Mouse (Mus musculus): ENCODE results near the gene Marc2. TPM values are rescaled to one million over a fixed set of nuclear protein-coding genes. Genes with fewer than 3 reads are reported as not detected.

Marc2 gene
- polyA plus RNA-seq, 1 experiment from 2014 or later: 144 TPM

DNA sequence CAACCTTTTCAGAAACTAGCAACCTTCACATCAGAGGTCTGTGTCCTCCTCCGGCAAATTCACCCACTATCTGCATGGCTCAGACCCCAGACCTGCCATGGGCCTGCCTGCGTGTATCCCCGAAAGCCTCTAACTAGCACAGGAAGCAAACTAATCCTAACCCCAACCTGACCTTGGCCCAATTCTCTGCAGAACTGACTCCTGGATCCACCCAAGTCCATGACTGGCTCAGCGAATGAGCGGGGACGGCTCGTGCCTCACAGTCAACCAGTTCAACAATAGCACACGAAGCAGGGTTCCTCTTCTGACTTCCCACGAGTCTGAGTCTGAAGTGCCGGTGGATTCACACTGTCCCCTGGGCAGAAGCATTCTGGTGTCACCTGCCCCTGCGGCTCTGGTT lies 27.7 kb upstream of the Marc2 start:
- ATAC-seq (ENCODE audit: low FRiP score) (no peak), DNase-seq (ENCODE audit: low spot score) (no peak)
- H3K9ac ChIP-seq: no peak overlapping the region
- H3K27ac ChIP-seq: no peak overlapping the region
- no peaks in the 10 kb centered on the region for H3K36me3 ChIP-seq (replicated peaks; ENCODE audit: control insufficient read depth, insufficient read depth)
- H3K27me3 ChIP-seq (ENCODE audit: control insufficient read depth, insufficient read depth, low read length): no peaks in the 10 kb centered on the region
- H3K9me3 ChIP-seq (ENCODE audit: control insufficient read depth, low read length): no peaks in the 10 kb centered on the region
- H3K4me2 ChIP-seq (replicated peaks): no peak overlapping the region
- H3K4me3 ChIP-seq (replicated peaks; ENCODE audit: low read length): no peak overlapping the region
- no peaks in the 10 kb centered on the region for H3K4me1 ChIP-seq (replicated peaks; ENCODE audit: control insufficient read depth, insufficient read depth, low read length)
- 84% methylated on average over 11 of the region's 11 CpGs for WGBS

DNA sequence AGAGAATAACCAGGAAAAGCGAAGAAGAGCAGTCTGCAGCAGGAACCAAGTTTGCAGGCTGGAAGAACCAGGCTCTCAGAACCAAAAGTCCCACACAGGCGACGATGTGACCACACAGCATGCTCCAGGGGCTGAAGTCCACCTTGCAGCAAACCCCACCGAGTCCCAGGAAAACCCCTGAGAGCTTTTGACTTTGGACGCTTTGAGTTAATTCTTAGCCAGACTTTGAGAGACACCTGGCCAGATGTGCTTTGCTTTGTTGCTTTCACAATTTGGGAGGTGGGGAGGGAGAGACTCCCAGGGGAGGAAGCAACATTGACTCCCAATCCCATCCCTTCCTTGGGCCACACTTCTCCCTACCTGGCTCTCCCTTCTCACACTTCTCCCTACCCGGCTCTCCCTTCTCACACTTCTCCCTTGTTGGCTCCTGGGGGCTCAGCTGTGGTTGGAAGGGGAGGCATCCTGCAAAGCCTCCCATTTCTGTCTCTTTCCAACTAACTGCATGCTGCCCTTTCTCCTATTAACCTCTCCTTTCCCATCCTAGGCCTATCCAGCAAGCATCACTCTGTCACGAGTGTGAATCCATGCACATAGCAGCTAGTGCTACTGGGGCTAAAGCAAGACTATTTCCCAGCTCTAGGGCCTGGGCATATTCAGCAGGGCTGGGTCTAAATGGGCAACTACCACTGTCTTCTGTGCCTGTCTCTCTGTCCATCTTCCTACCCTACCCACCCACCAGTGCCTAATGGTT lies 26.0 kb upstream of the Marc2 start:
- no peak overlapping the region for H3K9ac ChIP-seq
- no peaks in the 10 kb centered on the region for H3K9me3 ChIP-seq (ENCODE audit: control insufficient read depth, low read length)
- WGBS: 84% methylated on average over 7 of the region's 7 CpGs
- no peak overlapping the region for H3K4me2 ChIP-seq (replicated peaks)
- no peaks in the 10 kb centered on the region for H3K27me3 ChIP-seq (ENCODE audit: control insufficient read depth, insufficient read depth, low read length)
- no peaks in the 10 kb centered on the region for H3K36me3 ChIP-seq (replicated peaks; ENCODE audit: control insufficient read depth, insufficient read depth)
- no peaks in the 10 kb centered on the region for H3K4me1 ChIP-seq (replicated peaks; ENCODE audit: control insufficient read depth, insufficient read depth, low read length)
- H3K27ac ChIP-seq: no peak overlapping the region
- ATAC-seq (ENCODE audit: low FRiP score): no peak
- no peak for DNase-seq (ENCODE audit: low spot score)
- no peak overlapping the region for H3K4me3 ChIP-seq (replicated peaks; ENCODE audit: low read length)

DNA sequence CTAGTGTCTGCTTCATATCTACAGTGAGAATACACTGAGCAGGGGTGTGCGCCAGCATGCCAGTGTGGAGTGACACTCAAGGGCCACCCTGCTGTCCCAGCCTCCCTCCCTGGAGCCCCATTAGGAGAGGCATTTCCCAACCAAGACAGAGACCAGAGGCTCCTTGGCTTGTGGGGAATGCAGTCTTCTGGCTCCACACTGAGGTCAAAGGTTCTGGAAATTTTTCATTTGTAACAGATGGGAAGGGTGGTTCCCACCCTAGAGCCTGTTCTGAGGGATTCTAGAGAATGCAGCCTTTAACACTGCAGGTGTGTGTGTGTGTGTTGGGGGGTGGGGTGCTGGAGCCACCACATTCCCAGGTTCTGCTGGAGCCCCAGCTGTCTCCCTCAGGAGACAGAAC lies 25.3 kb upstream of the Marc2 start:
- no peaks in the 10 kb centered on the region for H3K9me3 ChIP-seq (ENCODE audit: control insufficient read depth, low read length)
- no peak overlapping the region for H3K4me2 ChIP-seq (replicated peaks)
- no peak overlapping the region for H3K27ac ChIP-seq
- no peaks in the 10 kb centered on the region for H3K4me1 ChIP-seq (replicated peaks; ENCODE audit: control insufficient read depth, insufficient read depth, low read length)
- H3K27me3 ChIP-seq (ENCODE audit: control insufficient read depth, insufficient read depth, low read length): no peaks in the 10 kb centered on the region
- DNase-seq (ENCODE audit: low spot score) (no peak), ATAC-seq (ENCODE audit: low FRiP score) (no peak)
- H3K36me3 ChIP-seq (replicated peaks; ENCODE audit: control insufficient read depth, insufficient read depth): no peaks in the 10 kb centered on the region
- 90% methylated on average over 1 of the region's 1 CpGs for WGBS
- no peak overlapping the region for H3K4me3 ChIP-seq (replicated peaks; ENCODE audit: low read length)
- no peak overlapping the region for H3K9ac ChIP-seq

DNA sequence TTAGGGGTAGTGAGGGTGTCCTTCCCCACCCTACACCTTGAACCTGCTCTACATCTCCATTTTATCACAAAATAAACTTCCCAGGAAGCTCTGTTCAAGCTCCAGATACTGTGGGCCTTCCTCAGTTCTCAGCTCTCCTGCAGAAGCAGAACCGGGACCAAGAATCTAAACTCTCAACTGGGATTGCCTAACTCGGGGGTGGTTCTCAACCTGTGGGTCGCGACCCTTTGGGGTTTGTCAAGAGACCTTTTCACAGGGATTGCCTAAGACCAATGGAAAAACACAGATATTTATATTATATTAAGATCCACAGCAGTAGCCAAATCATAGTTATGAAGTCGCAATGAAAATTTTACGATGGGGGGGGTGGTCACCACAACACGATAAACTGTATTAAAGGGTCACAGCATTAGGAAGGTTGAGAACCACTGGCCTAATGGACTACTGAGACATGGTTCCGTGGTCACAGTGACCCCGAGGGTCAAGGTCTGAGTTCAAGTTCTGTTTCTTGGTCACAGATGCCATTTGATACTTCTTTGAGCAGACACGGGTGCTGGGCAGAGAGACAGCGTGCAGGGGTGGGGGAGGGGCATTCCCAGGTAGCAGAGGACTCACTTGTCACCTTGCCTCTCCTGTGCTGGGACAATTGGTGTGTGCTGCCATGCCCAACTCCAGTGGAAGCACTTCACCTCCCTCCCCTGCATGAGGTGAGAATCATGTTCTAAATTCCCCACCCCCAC lies 24.6 kb upstream of the Marc2 start:
- no peak overlapping the region for H3K27ac ChIP-seq
- no peak overlapping the region for H3K4me3 ChIP-seq (replicated peaks; ENCODE audit: low read length)
- H3K9ac ChIP-seq: no peak overlapping the region
- no peaks in the 10 kb centered on the region for H3K9me3 ChIP-seq (ENCODE audit: control insufficient read depth, low read length)
- no peaks in the 10 kb centered on the region for H3K4me1 ChIP-seq (replicated peaks; ENCODE audit: control insufficient read depth, insufficient read depth, low read length)
- WGBS: 82% methylated on average over 11 of the region's 11 CpGs
- no peaks in the 10 kb centered on the region for H3K36me3 ChIP-seq (replicated peaks; ENCODE audit: control insufficient read depth, insufficient read depth)
- no peak overlapping the region for H3K4me2 ChIP-seq (replicated peaks)
- DNase-seq (ENCODE audit: low spot score) (no peak), ATAC-seq (ENCODE audit: low FRiP score) (no peak)
- H3K27me3 ChIP-seq (ENCODE audit: control insufficient read depth, insufficient read depth, low read length): no peaks in the 10 kb centered on the region

DNA sequence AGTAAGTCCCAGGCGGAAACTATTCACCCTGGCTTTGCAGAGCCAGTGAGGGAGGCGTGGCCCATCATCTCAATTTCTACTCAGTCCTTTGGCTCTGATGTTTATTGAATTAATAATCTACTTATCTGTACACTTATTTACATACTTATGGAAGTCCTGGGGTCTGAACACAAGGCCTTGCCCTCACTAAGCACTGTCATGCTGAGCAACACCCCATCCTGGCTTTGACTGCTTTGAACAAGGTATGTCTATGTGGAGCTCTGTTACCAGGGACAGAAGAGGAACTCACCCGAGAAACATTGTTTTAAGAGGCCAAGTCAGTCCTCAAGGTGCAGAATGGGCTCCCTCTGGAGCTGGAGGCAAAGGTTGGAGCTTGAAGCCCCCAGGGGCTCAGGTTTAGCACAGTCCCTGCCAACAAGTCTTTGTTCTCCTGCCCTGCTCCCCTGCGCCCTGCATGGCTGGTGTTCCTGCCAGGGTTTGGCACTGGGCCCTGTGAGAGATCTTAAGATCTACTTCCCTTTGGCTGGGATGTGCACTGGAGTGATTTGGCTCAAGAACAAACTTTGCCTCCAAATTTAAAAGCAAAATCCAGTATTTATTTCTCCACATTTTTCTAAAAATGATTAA lies 23.8 kb upstream of the Marc2 start:
- Histone ChIP-seq H3K4me2 (replicated peaks) (no peak overlapping the region), H3K9ac (no peak overlapping the region), H3K9me3 (ENCODE audit: control insufficient read depth, low read length) (no peaks in the 10 kb centered on the region), H3K27ac (no peak overlapping the region), H3K27me3 (ENCODE audit: control insufficient read depth, insufficient read depth, low read length) (no peaks in the 10 kb centered on the region), H3K36me3 (replicated peaks; ENCODE audit: control insufficient read depth, insufficient read depth) (no peaks in the 10 kb centered on the region), H3K4me3 (replicated peaks; ENCODE audit: low read length) (no peak overlapping the region), H3K4me1 (replicated peaks; ENCODE audit: control insufficient read depth, insufficient read depth, low read length) (no peaks in the 10 kb centered on the region)
- DNase-seq (ENCODE audit: low spot score) (no peak), ATAC-seq (ENCODE audit: low FRiP score) (no peak; the same call in 1 of the 2 replicates)
- WGBS: 60% methylated on average over 4 of the region's 4 CpGs

DNA sequence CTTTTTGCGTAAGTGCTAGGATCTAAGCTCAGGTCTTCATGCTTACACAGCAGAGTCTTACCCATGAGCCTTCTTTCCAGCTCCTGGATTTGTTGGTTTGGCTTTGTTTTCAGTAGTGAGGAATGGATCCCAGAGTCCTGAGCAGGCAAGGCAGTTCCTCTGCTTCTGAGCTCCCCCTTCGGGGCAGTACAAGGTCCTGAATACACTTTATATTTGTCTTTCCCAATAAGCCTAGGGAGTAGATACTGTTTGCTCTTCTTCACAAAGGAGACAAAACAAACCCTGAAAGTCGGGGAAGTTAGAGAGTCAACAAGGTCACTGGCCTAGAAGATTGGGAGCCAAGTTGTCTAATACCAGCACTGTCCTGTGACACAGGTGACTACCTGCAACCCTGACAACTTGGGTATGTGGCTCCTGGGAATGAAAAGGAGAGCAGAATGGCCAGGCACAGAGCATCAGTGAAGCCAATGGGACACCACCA lies 21.4 kb upstream of the Marc2 start:
- no peaks in the 10 kb centered on the region for H3K27me3 ChIP-seq (ENCODE audit: control insufficient read depth, insufficient read depth, low read length)
- no peak overlapping the region for H3K27ac ChIP-seq
- ATAC-seq (ENCODE audit: low FRiP score) (no peak), DNase-seq (ENCODE audit: low spot score) (no peak)
- H3K9me3 ChIP-seq (ENCODE audit: control insufficient read depth, low read length): no peaks in the 10 kb centered on the region
- WGBS: 76% methylated on average over 3 of the region's 3 CpGs
- H3K4me2 ChIP-seq (replicated peaks): no peak overlapping the region
- H3K36me3 ChIP-seq (replicated peaks; ENCODE audit: control insufficient read depth, insufficient read depth): no peaks in the 10 kb centered on the region
- H3K4me1 ChIP-seq (replicated peaks; ENCODE audit: control insufficient read depth, insufficient read depth, low read length): no peaks in the 10 kb centered on the region
- H3K9ac ChIP-seq: no peak overlapping the region
- no peak overlapping the region for H3K4me3 ChIP-seq (replicated peaks; ENCODE audit: low read length)

DNA sequence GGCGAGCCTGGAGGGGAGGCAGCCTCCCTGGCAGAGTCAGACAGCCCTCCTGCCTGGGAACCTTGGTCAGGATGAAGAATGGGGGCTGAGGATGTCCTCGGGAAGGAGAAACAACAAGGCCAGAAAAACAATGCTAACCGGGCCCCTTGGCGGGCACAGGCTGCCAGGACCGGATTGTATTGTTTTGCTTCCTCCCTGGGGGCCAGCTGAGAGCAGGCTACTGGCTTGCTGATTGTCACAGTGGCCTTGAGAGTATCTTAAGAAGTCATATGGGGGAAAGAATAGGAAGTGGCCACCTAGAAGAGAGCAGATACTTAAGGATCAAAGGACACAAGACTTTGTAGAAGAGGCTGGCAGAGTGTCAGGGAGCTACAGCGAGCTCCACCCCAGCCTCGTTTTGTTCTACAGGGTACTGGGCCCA lies 18.1 kb upstream of the Marc2 start:
- H3K9me3 ChIP-seq (ENCODE audit: control insufficient read depth, low read length): no peaks in the 10 kb centered on the region
- WGBS: 18% methylated on average over 7 of the region's 7 CpGs
- no peaks in the 10 kb centered on the region for H3K36me3 ChIP-seq (replicated peaks; ENCODE audit: control insufficient read depth, insufficient read depth)
- no peak overlapping the region for H3K27ac ChIP-seq
- DNase-seq (ENCODE audit: low spot score) (no peak), ATAC-seq (ENCODE audit: low FRiP score) (no peak)
- no peaks in the 10 kb centered on the region for H3K27me3 ChIP-seq (ENCODE audit: control insufficient read depth, insufficient read depth, low read length)
- no peak overlapping the region for H3K9ac ChIP-seq
- H3K4me3 ChIP-seq (replicated peaks; ENCODE audit: low read length): no peak overlapping the region
- H3K4me2 ChIP-seq (replicated peaks): no peak overlapping the region
- H3K4me1 ChIP-seq (replicated peaks; ENCODE audit: control insufficient read depth, insufficient read depth, low read length): no peaks in the 10 kb centered on the region

DNA sequence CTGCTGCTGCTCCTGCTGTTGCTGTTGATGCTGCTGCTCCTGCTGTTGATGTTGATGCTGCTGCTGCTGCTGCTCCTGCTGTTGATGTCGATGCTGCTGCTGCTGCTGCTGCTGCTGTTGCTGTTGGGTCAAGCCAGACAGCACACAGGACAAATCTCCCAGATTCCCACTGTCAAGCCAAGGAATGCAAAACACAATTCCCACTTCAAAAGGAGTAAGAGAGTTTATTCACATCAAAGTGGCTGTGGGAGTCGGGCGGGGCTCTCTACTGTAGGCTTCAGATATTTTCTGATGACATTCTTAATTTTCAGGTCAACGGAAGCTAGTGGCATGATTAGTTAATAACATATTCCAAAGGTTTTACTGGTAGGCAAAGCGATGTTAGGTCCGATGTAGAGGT lies 16.4 kb upstream of the Marc2 start:
- H3K4me1 ChIP-seq (replicated peaks; ENCODE audit: control insufficient read depth, insufficient read depth, low read length): no peaks in the 10 kb centered on the region
- WGBS: 92% methylated on average over 6 of the region's 6 CpGs
- no peak overlapping the region for H3K4me2 ChIP-seq (replicated peaks)
- H3K36me3 ChIP-seq (replicated peaks; ENCODE audit: control insufficient read depth, insufficient read depth): no peaks in the 10 kb centered on the region
- H3K27ac ChIP-seq: no peak overlapping the region
- H3K9ac ChIP-seq: no peak overlapping the region
- H3K27me3 ChIP-seq (ENCODE audit: control insufficient read depth, insufficient read depth, low read length): no peaks in the 10 kb centered on the region
- H3K4me3 ChIP-seq (replicated peaks; ENCODE audit: low read length): no peak overlapping the region
- no peaks in the 10 kb centered on the region for H3K9me3 ChIP-seq (ENCODE audit: control insufficient read depth, low read length)
- ATAC-seq (ENCODE audit: low FRiP score) (no peak), DNase-seq (ENCODE audit: low spot score) (no peak)

DNA sequence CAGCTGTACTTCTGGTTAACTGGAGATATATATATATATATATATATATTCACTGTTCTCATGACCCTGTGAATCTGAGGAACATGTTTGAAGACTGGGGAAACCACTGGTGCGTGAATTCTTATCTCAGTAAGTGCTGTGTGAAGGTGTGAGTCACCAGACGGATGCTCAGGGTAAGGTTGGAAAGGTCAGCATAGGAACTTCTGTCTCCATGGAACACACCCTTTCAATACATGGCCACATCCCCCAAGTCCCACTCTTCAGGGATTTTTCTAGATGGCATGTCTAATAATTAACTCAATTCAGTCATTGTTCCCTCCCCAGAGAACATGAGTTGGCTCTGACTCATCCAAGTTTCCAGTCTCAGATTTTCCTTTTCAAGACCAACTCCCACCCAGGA lies 15.3 kb upstream of the Marc2 start:
- Histone ChIP-seq H3K4me1 (replicated peaks; ENCODE audit: control insufficient read depth, insufficient read depth, low read length) (no peaks in the 10 kb centered on the region), H3K9ac (no peak overlapping the region), H3K27ac (no peak overlapping the region), H3K9me3 (ENCODE audit: control insufficient read depth, low read length) (no peaks in the 10 kb centered on the region), H3K27me3 (ENCODE audit: control insufficient read depth, insufficient read depth, low read length) (no peaks in the 10 kb centered on the region), H3K36me3 (replicated peaks; ENCODE audit: control insufficient read depth, insufficient read depth) (no peaks in the 10 kb centered on the region), H3K4me2 (replicated peaks) (no peak overlapping the region), H3K4me3 (replicated peaks; ENCODE audit: low read length) (no peak overlapping the region)
- DNase-seq (ENCODE audit: low spot score) (no peak), ATAC-seq (ENCODE audit: low FRiP score) (no peak)
- WGBS: 89% methylated on average over 2 of the region's 2 CpGs
